Mouse (Mus musculus) B cell, adult 2 months (primary cell): ENCODE results near the gene Lasp1.
"Not testable (repeated sequence)": the region's sequence is repeated elsewhere in the genome, so short reads cannot be mapped to it uniquely, and the experiment has no call there.

ENCODE experiments used
- DNase-seq, 2 experiments: peaks; one replicate each; pipeline ENCODE4 v3.0.0; 2022

The Lasp1 gene

GRCm38 (mm10) chr11:97798782-97799145 lies at the start of gene Lasp1:
Gene Lasp1 (plus strand): TSS chr11:97799000.
- DNase-seq: peak; percentile 97 to 98

DNA sequence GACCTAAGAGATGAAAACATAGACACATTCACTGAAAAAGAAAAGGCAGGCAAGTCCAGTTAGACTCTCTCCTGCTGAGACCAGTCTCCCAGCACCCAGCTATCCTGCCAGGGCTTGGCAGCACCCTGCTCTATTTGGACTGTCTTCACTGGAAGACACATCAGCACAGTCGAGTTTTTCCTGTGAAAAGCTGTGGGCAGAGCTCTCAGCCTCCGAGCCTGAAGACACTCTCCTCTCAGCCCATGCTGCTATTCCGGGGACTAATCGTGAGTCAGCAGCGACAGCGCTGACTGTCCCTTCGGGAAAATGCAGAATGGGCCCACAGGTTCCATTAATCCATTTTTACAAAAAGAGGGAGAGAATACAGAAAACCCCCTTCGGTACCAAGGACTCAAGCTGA lies 45.5 kb upstream of the Lasp1 start:
- DNase-seq: no peak

DNA sequence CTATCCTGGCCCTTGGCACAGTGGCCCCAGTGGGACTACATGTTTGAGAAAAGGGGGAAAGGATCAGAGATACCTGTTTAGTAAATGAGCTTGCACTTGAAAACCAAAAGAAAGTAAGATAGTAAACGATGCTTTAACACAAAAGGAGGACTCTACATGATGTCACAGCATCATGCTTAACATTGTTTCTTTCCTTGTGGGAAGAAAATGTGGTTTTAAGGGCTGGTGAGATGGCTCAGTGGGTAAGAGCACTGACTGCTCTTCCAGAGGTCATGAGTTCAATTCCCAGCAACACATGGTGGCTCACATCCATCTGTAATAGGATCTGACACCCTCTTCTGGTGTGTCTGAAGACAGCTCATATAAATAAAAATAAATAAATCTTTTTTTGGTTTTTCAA lies 40.7 kb upstream of the Lasp1 start:
- DNase-seq: no peak

- DNase-seq: no peak
Measured at GRCm38 (mm10) chr11:97758942-97759341, 39.9 kb upstream of the Lasp1 start.

DNA sequence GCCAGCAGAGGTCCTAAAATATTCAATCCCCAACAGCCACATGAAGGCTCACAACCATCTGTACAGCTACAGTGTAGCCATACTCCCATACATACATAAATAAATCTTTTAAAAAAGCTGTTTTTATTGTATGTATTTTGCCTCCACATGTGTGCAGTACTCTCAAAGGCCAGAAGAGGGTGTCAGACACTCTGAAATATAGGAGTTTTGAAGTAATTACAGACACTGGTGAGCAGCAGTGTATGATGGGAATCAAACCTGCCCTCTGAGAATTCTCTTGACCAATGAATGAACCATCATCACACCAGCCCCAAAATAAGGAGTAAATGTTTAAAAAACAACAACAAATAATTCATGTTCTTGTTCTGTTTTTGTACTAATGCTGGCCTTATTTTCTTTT lies 37.2 kb upstream of the Lasp1 start:
- DNase-seq: no peak

DNA sequence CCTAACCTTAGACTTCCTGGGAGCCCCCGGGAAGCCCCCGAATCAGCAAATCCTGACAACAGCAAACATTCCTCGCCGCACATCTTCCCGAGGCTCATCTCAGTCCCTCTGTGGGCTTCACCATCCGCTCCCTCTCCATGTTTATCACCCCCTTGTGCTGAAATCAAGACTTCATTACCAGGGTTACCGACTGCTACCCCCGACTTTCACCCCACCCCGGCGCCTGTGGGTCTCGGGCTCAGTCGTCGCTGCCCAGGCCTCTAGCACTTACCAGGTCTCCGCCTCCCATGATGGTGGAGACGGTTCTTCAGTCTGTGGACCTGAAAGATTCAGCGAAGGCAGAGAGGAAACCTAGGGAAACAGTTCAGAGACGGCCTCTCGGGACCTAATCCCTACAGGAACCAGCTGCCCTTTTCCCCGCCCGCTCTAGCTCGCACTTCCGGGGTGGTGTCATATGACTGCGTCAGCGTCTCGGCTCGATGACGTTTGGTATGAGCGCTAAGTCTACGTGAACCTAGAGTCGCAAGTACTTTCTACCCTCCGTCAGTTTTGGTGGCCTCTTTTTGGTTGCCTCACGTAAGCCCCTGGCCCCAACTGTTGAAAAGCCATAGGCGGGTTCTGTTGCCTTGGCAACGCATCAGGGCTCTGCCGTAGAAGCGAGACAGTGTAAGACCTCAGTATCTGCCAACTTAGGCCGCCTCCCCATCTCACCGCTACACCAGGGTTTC lies 32.5 kb upstream of the Lasp1 start, which contains the start of gene Cwc25:
TSS of gene Cwc25 (minus strand) at position 403 of the 728 bp plus-strand sequence.
- DNase-seq: peak; percentile 96 to 97

- DNase-seq: no peak
Measured at GRCm38 (mm10) chr11:97769704-97770103, 29.1 kb upstream of the Lasp1 start.

DNA sequence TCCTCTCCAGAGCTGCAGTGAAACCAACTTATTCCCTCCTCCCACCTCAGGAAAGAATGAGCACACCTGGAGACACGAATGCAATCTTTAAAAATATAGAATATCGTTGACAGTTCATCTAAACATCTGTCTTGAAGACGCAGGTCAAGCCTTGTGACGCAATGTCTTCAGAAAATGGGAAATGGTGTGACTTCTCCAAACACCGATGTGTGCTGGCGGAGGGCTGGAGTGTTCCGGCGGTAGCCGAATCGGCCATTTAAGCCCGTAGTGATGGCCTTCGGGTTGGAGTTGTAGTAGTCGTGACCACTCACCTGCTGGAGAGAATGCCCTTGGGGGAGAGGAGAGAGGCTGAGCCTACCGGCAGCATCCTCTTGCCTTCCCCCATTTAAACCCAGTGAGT lies 27.4 kb upstream of the Lasp1 start:
- DNase-seq: no peak

- DNase-seq: no peak
Measured at GRCm38 (mm10) chr11:97775186-97775585, 23.6 kb upstream of the Lasp1 start.

GRCm38 (mm10) chr11:97775808-97776496 lies 22.8 kb upstream of the Lasp1 start, which contains the start of gene 1700001P01Rik:
Gene 1700001P01Rik (minus strand): TSS chr11:97775918.
- no peak for DNase-seq

GRCm38 (mm10) chr11:97776497-97777128 lies 22.2 kb upstream of the Lasp1 start:
- no peak for DNase-seq

- peak; percentile 49 to 52 for DNase-seq
Measured at GRCm38 (mm10) chr11:97777129-97777529, 21.7 kb upstream of the Lasp1 start.

GRCm38 (mm10) chr11:97778918-97779317 lies 19.9 kb upstream of the Lasp1 start:
- DNase-seq: no peak

- DNase-seq: no peak
Measured at GRCm38 (mm10) chr11:97779968-97780701, 18.7 kb upstream of the Lasp1 start.

DNA sequence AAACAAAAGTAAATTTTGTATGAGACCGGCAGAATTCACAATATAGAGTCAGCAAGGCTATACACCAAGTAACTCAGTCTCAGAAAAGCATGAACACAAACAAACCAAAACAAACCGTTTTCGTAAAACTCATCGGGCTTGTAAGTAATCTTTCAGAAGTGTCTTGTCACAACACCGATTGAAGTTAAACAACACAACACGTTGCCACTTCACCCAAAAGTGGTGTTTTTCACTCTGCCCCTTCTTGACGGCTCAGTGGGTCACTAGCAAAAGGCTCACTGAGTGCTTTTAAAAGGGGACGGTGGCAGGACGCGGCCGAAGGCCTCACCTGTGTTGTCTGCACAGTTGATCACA lies 17.3 kb upstream of the Lasp1 start:
- DNase-seq: no peak

- peak; percentile 100 for DNase-seq
Measured at GRCm38 (mm10) chr11:97781832-97782563, 16.8 kb upstream of the Lasp1 start, which contains the start of gene Rpl23. Gene Rpl23 (minus strand): TSS chr11:97782437.

DNA sequence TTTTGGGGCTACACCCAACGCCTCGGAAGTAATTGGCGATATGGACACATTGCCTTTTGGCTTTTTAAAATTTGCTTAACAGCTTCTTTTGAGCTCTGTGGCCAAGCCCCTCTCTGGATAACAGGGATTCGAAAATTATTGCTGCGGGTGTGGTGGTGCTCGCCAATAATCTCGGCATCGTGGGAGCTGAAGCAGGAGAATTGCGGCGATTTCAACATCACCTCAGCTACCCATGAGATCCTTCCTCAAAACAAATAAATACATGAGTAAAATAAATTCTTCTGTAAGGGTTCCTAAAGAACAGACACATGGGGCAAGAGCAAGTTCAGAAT lies 16.3 kb upstream of the Lasp1 start:
- no peak for DNase-seq

GRCm38 (mm10) chr11:97787961-97788360 lies 10.8 kb upstream of the Lasp1 start:
- DNase-seq: no peak

- no peak for DNase-seq
Measured at GRCm38 (mm10) chr11:97789727-97790126, 9.1 kb upstream of the Lasp1 start.

DNA sequence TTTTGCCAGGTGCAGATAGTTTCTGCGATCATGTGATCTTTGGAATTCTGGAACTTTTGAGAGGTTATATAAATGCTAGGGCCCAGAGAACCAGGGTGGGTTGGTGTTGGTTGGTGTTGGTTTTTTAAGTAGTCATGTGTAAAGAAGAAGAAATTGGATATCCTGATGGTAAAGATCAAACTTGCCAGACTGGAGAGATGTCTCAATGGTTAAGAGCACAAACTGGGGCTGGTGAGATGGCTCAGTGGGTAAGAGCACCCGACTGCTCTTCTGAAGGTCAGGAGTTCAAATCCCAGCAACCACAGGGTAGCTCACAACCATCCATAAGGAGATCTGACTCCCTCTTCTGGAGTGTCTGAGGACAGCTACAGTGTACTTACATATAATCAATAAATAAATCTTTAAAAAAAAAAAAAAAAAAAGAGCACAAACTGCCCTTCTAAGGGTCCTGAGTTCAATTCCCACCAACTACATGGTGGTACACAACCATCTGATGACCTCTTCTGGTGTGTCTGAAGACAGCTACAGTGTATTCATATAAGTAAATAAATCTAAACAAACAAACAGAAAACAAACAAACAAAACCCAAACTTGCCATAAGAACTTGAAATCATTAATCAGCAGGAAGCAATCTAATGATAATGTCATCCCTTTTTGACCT lies 7.9 kb upstream of the Lasp1 start:
- DNase-seq: not testable (repeated sequence)

GRCm38 (mm10) chr11:97793165-97793564 lies 5.6 kb upstream of the Lasp1 start:
- DNase-seq: peak; percentile 75 to 80

GRCm38 (mm10) chr11:97796910-97797309 lies 1.9 kb upstream of the Lasp1 start:
- DNase-seq: peak; percentile 86 to 90
